Comparison of ENCODE assay signal across 29 mouse cellular contexts in genomic region chr13:32667386-32667785, GRCm38 (mm10).
"Had no signal": no experiment of that assay in that cellular context is flagged by ENCODE, and none has a peak within 500 bp of the region (broad histone marks: within the 10 kb centered on the region; RNA-seq: fewer than 3 reads in every experiment).

No protein-coding gene starts in this region.

- DNase-seq: left cerebral cortex, postnatal 4 days; liver, embryonic 13.5 days; lung, adult 18-20 months; lung, adult 2 months; lung, embryonic 14.5 days; lung, postnatal 10 days; lung, postnatal 14 days; lung, postnatal 36 days; lung, postnatal 4 days; midbrain, embryonic 14.5 days had no signal

- H3K4me1 ChIP-seq: limb, embryonic 15.5 days; liver, embryonic 13.5 days; liver, embryonic 15.5 days; megakaryocyte, embryonic 14.5 days; midbrain, embryonic 12.5 days; midbrain, embryonic 13.5 days; midbrain, embryonic 15.5 days; neural tube, embryonic 12.5 days had no signal

- H3K9me3 ChIP-seq: limb, embryonic 10.5 days; limb, embryonic 12.5 days; limb, embryonic 13.5 days; limb, embryonic 15.5 days; liver, embryonic 13.5 days; liver, embryonic 15.5 days; lung, embryonic 15.5 days; megakaryocyte, embryonic 14.5 days; midbrain, embryonic 10.5 days; midbrain, embryonic 12.5 days; midbrain, embryonic 13.5 days; midbrain, embryonic 15.5 days; neural tube, embryonic 12.5 days had no signal

- H3K9ac ChIP-seq: limb, embryonic 12.5 days; limb, embryonic 13.5 days; limb, embryonic 15.5 days; liver, embryonic 13.5 days; liver, embryonic 14.5 days; liver, embryonic 15.5 days; lung, embryonic 14.5 days; lung, embryonic 15.5 days; midbrain, embryonic 12.5 days; midbrain, embryonic 13.5 days; midbrain, embryonic 15.5 days; neural tube, embryonic 12.5 days had no signal

- H3K27ac ChIP-seq: left cerebral cortex, adult 2 months; limb, embryonic 10.5 days; limb, embryonic 12.5 days; limb, embryonic 13.5 days; limb, embryonic 15.5 days; liver, embryonic 13.5 days; liver, embryonic 14.5 days; liver, embryonic 15.5 days; lung, embryonic 15.5 days; macrophage; midbrain, embryonic 10.5 days; midbrain, embryonic 12.5 days; midbrain, embryonic 13.5 days; midbrain, embryonic 15.5 days; neural tube, embryonic 12.5 days had no signal

- H3K27me3 ChIP-seq: liver, embryonic 13.5 days; liver, embryonic 15.5 days; midbrain, embryonic 12.5 days; midbrain, embryonic 13.5 days; midbrain, embryonic 15.5 days; neural tube, embryonic 12.5 days had no signal

- ATAC-seq: lung, postnatal 0 days; midbrain, embryonic 13.5 days; midbrain, embryonic 15.5 days; midbrain, embryonic 16.5 days had no signal

- H3K4me2 ChIP-seq: limb, embryonic 12.5 days; limb, embryonic 13.5 days; limb, embryonic 15.5 days; liver, embryonic 13.5 days; liver, embryonic 15.5 days; lung, embryonic 14.5 days; lung, embryonic 15.5 days; midbrain, embryonic 11.5 days; midbrain, embryonic 12.5 days; midbrain, embryonic 13.5 days; midbrain, embryonic 15.5 days; neural tube, embryonic 12.5 days had no signal

- H3K4me3 ChIP-seq: left cerebral cortex, adult 2 months; limb, embryonic 10.5 days; limb, embryonic 12.5 days; limb, embryonic 13.5 days; limb, embryonic 15.5 days; liver, embryonic 13.5 days; liver, embryonic 15.5 days; lung, embryonic 15.5 days; megakaryocyte, embryonic 14.5 days; midbrain, embryonic 10.5 days; midbrain, embryonic 12.5 days; midbrain, embryonic 13.5 days; midbrain, embryonic 15.5 days; myocyte; neural tube, embryonic 12.5 days had no signal

- H3K36me3 ChIP-seq: limb, embryonic 10.5 days; limb, embryonic 12.5 days; limb, embryonic 13.5 days; limb, embryonic 15.5 days; liver, embryonic 13.5 days; liver, embryonic 15.5 days; lung, embryonic 15.5 days; midbrain, embryonic 10.5 days; midbrain, embryonic 12.5 days; midbrain, embryonic 13.5 days; midbrain, embryonic 15.5 days; neural tube, embryonic 12.5 days had no signal
